Mouse (Mus musculus): ENCODE results near the gene Rnase10.

GRCm38 (mm10) chr14:50968216-50968980 lies 39.2 kb upstream of the Rnase10 start:
- no peak for TF ChIP-seq POLR2A (IDR thresholded peaks at IDR 0.05; ENCODE audit: insufficient read length, low read depth)
- TF ChIP-seq TCF12 (IDR thresholded peaks at IDR 0.05; ENCODE audit: insufficient read depth, poor library complexity, severe bottlenecking): no peak
- no peak for TF ChIP-seq REST (IDR thresholded peaks at IDR 0.05; ENCODE audit: insufficient read depth, insufficient read length)
- no peak for TF ChIP-seq USF1 (IDR thresholded peaks at IDR 0.05; ENCODE audit: low read depth)
- no peak for TF ChIP-seq MYOD1 (IDR thresholded peaks at IDR 0.05; ENCODE audit: control insufficient read depth in 1 of 3, insufficient read length in 2 of 3, low read depth in 2 of 3)
- TF ChIP-seq MAX (IDR thresholded peaks at IDR 0.05; ENCODE audit: low read depth): no peak
- TF ChIP-seq E2F4 (IDR thresholded peaks at IDR 0.05; ENCODE audit: insufficient read depth): no peak
- no peak for TF ChIP-seq POLR2AphosphoS2 (IDR thresholded peaks at IDR 0.05; ENCODE audit: insufficient read length, low read depth)
- no peak for TF ChIP-seq SRF (IDR thresholded peaks at IDR 0.05; ENCODE audit: control insufficient read depth, insufficient read length, low read depth)
- no peak for TF ChIP-seq TCF3 (IDR thresholded peaks at IDR 0.05; ENCODE audit: insufficient read length, low read depth)
- TF ChIP-seq MYOG (IDR thresholded peaks at IDR 0.05; ENCODE audit: control insufficient read depth in 1 of 3, insufficient read depth in 1 of 3, insufficient read length in 2 of 3, low read depth in 2 of 3): no peak
- TF ChIP-seq CEBPB (IDR thresholded peaks at IDR 0.05; ENCODE audit: insufficient read depth, poor library complexity, severe bottlenecking): no peak

Measured in myocyte (in vitro differentiated cells).